Mouse (Mus musculus) G1E (cell line): ENCODE measurements around the gene Gm10217.

Source experiments
- CTCF ChIP-seq: IDR thresholded peaks from 2 replicates; pipeline ENCODE4 v1.5.1; 2012; ENCODE audit warnings: low read depth, low read length, inconsistent platforms, mixed read lengths
- GATA1 ChIP-seq: IDR thresholded peaks from 2 replicates; pipeline ENCODE4 v1.6.1; 2012; ENCODE audit warnings: borderline replicate concordance, low read length, inconsistent platforms, mixed read lengths

- TF ChIP-seq CTCF (no peak), GATA1 (no peak)
Measured at GRCm38 (mm10) chr8:9886714-9887113, 22.7 kb downstream of the Gm10217 start.
